9 mouse cellular contexts compared by ENCODE assay signal in genomic region chr19:33366661-33367060, GRCm38 (mm10). TPM values are rescaled to one million over a fixed set of nuclear protein-coding genes. Genes with fewer than 3 reads are reported as not detected.
A peak's percentile ranks its signal among the peaks of the same experiment; 100 is the strongest.
DNase-seq lines count a peak whose midpoint lies in the region; ATAC-seq and TF ChIP-seq lines count a peak whose summit lies in the region.
"Had no signal": no experiment of that assay in that cellular context is flagged by ENCODE, and none has a peak within 500 bp of the region (broad histone marks: within the 10 kb centered on the region; RNA-seq: fewer than 3 reads in every experiment).

No protein-coding gene starts in this region.

- no peaks in the 10 kb centered on the region for H3K9me3 ChIP-seq in G1E (replicated peaks)
- H3K9me3 ChIP-seq: liver, embryonic 15.5 days had no signal

- H3K27ac ChIP-seq in embryonic fibroblast, embryonic 13.5 days (ENCODE audit: insufficient read depth, low read length) = no peak overlapping the region
- no peak overlapping the region for H3K27ac ChIP-seq in layer of hippocampus, adult 2 months
- H3K27ac ChIP-seq: liver, embryonic 15.5 days had no signal

- H3K4me3 ChIP-seq in G1E (ENCODE audit: low read depth, low read length) = no peak overlapping the region
- no peak overlapping the region for H3K4me3 ChIP-seq in embryonic fibroblast, embryonic 13.5 days (ENCODE audit: insufficient read depth, low read length)
- H3K4me3 ChIP-seq in layer of hippocampus, adult 2 months = no peak overlapping the region
- H3K4me3 ChIP-seq: liver, embryonic 15.5 days had no signal

- no peak for TF ChIP-seq POLR2A in embryonic fibroblast, embryonic 13.5 days (IDR thresholded peaks at IDR 0.05; ENCODE audit: low read depth, low read length)

- H3K4me1 ChIP-seq in G1E (ENCODE audit: insufficient read depth, low read depth, low read length) = no peaks in the 10 kb centered on the region
- H3K4me1 ChIP-seq in embryonic fibroblast, embryonic 13.5 days (ENCODE audit: control insufficient read depth, insufficient read depth, low read length) = no peaks in the 10 kb centered on the region
- H3K4me1 ChIP-seq: liver, embryonic 15.5 days had no signal

- ATAC-seq in G1E (ENCODE audit: extremely low read depth, insufficient number of reproducible peaks, low FRiP score, poor library complexity, severe bottlenecking) = peak; percentile 34; the same call in 1 of the 2 replicates
- peak; percentile 73 to 76; a peak in 3 of 4 replicates for ATAC-seq in hematopoietic stem cell, adult 5-6 weeks (replicated peaks in 1 of 2; ENCODE audit: insufficient read depth in 1 of 2, low FRiP score in 2 of 2, low TSS enrichment in 1 of 2, low read depth in 1 of 2, poor library complexity in 2 of 2, severe bottlenecking in 2 of 2)

- DNase-seq in G1E (ENCODE audit: low spot score) = peak; percentile 7
- peak; percentile 85 for DNase-seq in brain, adult 2 months (ENCODE audit: low read depth, low spot score)
- peak; percentile 65 to 86 for DNase-seq in layer of hippocampus, adult 2 months (ENCODE audit: low spot score in 2 of 2)
- DNase-seq in lung, postnatal 25 days (ENCODE audit: low spot score) = peak; percentile 50
- peak; percentile 77 for DNase-seq in retina, postnatal 1 day
- DNase-seq in thymus, postnatal 4 days = peak; percentile 88

- H3K27me3 ChIP-seq in G1E (ENCODE audit: insufficient read depth, low read length) = no peaks in the 10 kb centered on the region
- H3K27me3 ChIP-seq: liver, embryonic 15.5 days had no signal

- peak; percentile 69 for TF ChIP-seq CTCF in G1E (IDR thresholded peaks at IDR 0.05; ENCODE audit: low read depth, low read length)
- TF ChIP-seq CTCF in embryonic fibroblast, embryonic 13.5 days (IDR thresholded peaks at IDR 0.05; ENCODE audit: borderline replicate concordance, insufficient read depth, low read length) = peak; percentile 81
- TF ChIP-seq CTCF in layer of hippocampus, adult 2 months (conservative IDR thresholded peaks at IDR 0.05) = peak; percentile 99

- no peaks in the 10 kb centered on the region for H3K36me3 ChIP-seq in G1E (replicated peaks)
- H3K36me3 ChIP-seq: liver, embryonic 15.5 days had no signal

RNA-seq across cellular contexts. Expression of gene Rnls, which starts 25.4 kb away (rescaled TPM):
- total RNA-seq in G1E (2014; fragmentation: Nextera tagmentation) (not detected in 2 replicates), G1E (2017) (not detected in 2 replicates)
- not detected in 2 replicates for polyA plus RNA-seq in G1E (2012)
- 1.2 and 1.6 TPM in 2 replicates for polyA plus RNA-seq in embryonic fibroblast, embryonic 13.5 days (2011; ENCODE audit: insufficient read length, low read depth, missing spikeins)
- total RNA-seq in hematopoietic stem cell, adult 5-6 weeks (2017) = 0.19 and 1.7 TPM in 2 replicates
- 1 to 10 TPM in 1 of 2 experiments, under 1 TPM in 1; 0.98 to 1.5 TPM for total RNA-seq in layer of hippocampus, adult 2 months (2021)

Comparison
In these comparisons a context has a peak if more than half of its experiments do, and no peak if none do; other contexts are left out.
1. DNase-seq: peak in every context shown above with its lines; median percentile 88 in thymus, postnatal 4 days; 85 in brain, adult 2 months; 77 in retina, postnatal 1 day; 76 in layer of hippocampus, adult 2 months; 50 in lung, postnatal 25 days; 7 in G1E.